Mouse (Mus musculus) heart, adult 2 months (tissue): Measurements from ENCODE around the gene Orc6.

ENCODE experiments used
- CTCF ChIP-seq: fragments of 200-600 bp; IDR thresholded peaks from 2 replicates; pipeline ENCODE4 v1.8.1; 2022; ENCODE audit warnings: antibody characterized with exemption, mild to moderate bottlenecking, moderate library complexity
- EP300 ChIP-seq: fragments of 200-500 bp; IDR thresholded peaks from 2 replicates; pipeline ENCODE4 v1.6.1; 2011; ENCODE audit warnings: low read depth, low read length, control low read depth; ENCODE audit not compliant: insufficient read depth

GRCm38 (mm10) chr8:85323084-85323483 lies 23.7 kb downstream of the Orc6 start:
- TF ChIP-seq EP300, result no peak
- TF ChIP-seq CTCF, result no peak
